Mouse (Mus musculus) neutrophil, adult 59 days (primary cell): ENCODE results near the gene Gm3317. TPM values are rescaled to one million over a fixed set of nuclear protein-coding genes. Genes with fewer than 3 reads are reported as not detected.

Source experiments
- total RNA-seq, 2 experiments: library from RNA; stranded (reverse); gene quantifications; 1 replicate in 1 of 2; 2 replicates in 1 of 2; pipeline ENCODE4 v1.2.4; 2023

The Gm3317 gene
- total RNA-seq = not detected

DNA sequence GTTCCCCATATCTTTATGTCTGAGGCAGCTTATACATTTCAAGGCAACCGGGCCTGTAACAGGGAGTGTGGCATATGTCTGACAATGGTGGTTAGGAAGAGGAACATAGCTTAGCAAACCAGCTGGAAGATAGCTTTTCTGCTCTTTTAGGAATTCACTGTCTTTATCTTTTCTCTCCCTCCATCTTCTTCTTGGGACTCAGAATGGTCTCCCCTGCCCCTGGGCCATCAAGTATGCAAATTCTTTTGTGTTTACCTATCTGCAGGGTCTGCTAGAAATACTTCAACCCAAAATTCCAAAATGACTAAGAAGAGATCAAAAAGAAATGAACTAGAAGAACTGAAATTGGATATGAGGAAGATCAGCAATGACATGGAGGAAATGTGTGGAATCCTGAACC is at the start of gene Gm3317:
Gene Gm3317 (plus strand): TSS at position 301 of the 400 bp plus-strand sequence.

GRCm38 (mm10) chr14:5131219-5131618 is 33.1 kb upstream of the Gm3317 start, which contains the start of gene Gm8279:
Gene Gm8279 (plus strand): TSS chr14:5131519.

GRCm38 (mm10) chr14:5185493-5185892 is 21.2 kb downstream of the Gm3317 start, which contains the start of gene Gm8271:
Gene Gm8271 (plus strand): TSS chr14:5185793.

Other genes with a start within 250 kb of the Gm3317 start
- not detected for gene Gm8297, start 180.6 kb upstream of the Gm3317 start, total RNA-seq
- gene Gm3298, start 148.6 kb upstream of the Gm3317 start, total RNA-seq = not detected
- gene 4930555G01Rik, start 113.9 kb upstream of the Gm3317 start, total RNA-seq = not detected
- not detected for gene Gm8281, start 93.5 kb upstream of the Gm3317 start, total RNA-seq
- not detected for gene Gm8279, start 33.0 kb upstream of the Gm3317 start, total RNA-seq
- not detected for gene Gm8271, start 21.3 kb downstream of the Gm3317 start, total RNA-seq
- gene Gm3526, start 96.0 kb downstream of the Gm3317 start, total RNA-seq = not detected
- not detected for gene Gm3542, start 170.4 kb downstream of the Gm3317 start, total RNA-seq
- gene Gm3500, start 224.5 kb downstream of the Gm3317 start, total RNA-seq = not detected